Mouse (Mus musculus) neural tube, embryonic 11.5 days (tissue): ENCODE data around the gene Il1rapl2. TPM values are rescaled to one million over a fixed set of nuclear protein-coding genes. Genes with fewer than 3 reads are reported as not detected.

Experiments used
- ATAC-seq: fragments of 200-750 bp; cut with Nextera tagmentation; 2 replicates; pipeline ENCODE4 v1.8.0; 2017; ENCODE audit warnings: moderate number of reproducible peaks, mild to moderate bottlenecking, moderate TSS enrichment, moderate library complexity; ENCODE audit not compliant: insufficient read depth, low FRiP score, low TSS enrichment
- DNase-seq: peaks from one replicate; pipeline ENCODE4 v3.0.0-alpha.2; 2015; ENCODE audit warnings: low spot score
- H3K27ac ChIP-seq: fragments of 300-500 bp; sonication (generic); 2 replicates; pipeline ENCODE4 v1.5.1; 2014; ENCODE audit warnings: low read depth, mild to moderate bottlenecking, low read length
- H3K27me3 ChIP-seq: fragments of 300-500 bp; sonication (generic); 2 replicates; pipeline ENCODE4 v1.6.1; 2014; ENCODE audit warnings: mild to moderate bottlenecking, low read length, mixed read lengths; ENCODE audit not compliant: control insufficient read depth, insufficient read depth
- H3K36me3 ChIP-seq: fragments of 300-500 bp; sonication (generic); 2 replicates; pipeline ENCODE4 v1.6.1; 2014; ENCODE audit warnings: mild to moderate bottlenecking, low read length, moderate library complexity, mixed read lengths; ENCODE audit not compliant: control insufficient read depth, insufficient read depth
- H3K4me1 ChIP-seq: fragments of 300-500 bp; sonication (generic); 2 replicates; pipeline ENCODE4 v1.6.1; 2014; ENCODE audit warnings: low read length, mixed read lengths; ENCODE audit not compliant: control insufficient read depth, insufficient read depth
- H3K4me2 ChIP-seq: fragments of 300-500 bp; sonication (generic); 2 replicates; pipeline ENCODE4 v1.6.1; 2014; ENCODE audit warnings: low read depth, mild to moderate bottlenecking, moderate library complexity
- H3K4me3 ChIP-seq: fragments of 300-500 bp; sonication (generic); 2 replicates; pipeline ENCODE4 v1.5.1; 2014; ENCODE audit warnings: low read depth, low read length
- H3K9ac ChIP-seq: fragments of 300-500 bp; sonication (generic); 2 replicates; pipeline ENCODE4 v1.6.1; 2014; ENCODE audit warnings: mild to moderate bottlenecking, low read length
- H3K9me3 ChIP-seq: fragments of 300-500 bp; sonication (generic); 2 replicates; pipeline ENCODE4 v1.6.1; 2016; ENCODE audit warnings: low read length; ENCODE audit not compliant: control insufficient read depth
- WGBS: fragments of 180-500 bp; shearing (Covaris S2); extraction: QIAGEN DNeasy Blood & Tissue Kit; methylation state at CpG from one replicate; pipeline ENCODE4 v1.1.7; 2014; 5-methylcytosine and 5-hydroxymethylcytosine counted together
- polyA plus RNA-seq: library from polyadenylated mRNA; unstranded; fragments of >200 nt; fragmentation: Nextera tagmentation; extraction: Ambion mirVana; gene quantifications from 2 replicates; pipeline ENCODE4 v1.2.1, GENCODE M21; 2014

Il1rapl2 gene
- polyA plus RNA-seq, result 0.52 and 0.96 TPM in 2 replicates

DNA sequence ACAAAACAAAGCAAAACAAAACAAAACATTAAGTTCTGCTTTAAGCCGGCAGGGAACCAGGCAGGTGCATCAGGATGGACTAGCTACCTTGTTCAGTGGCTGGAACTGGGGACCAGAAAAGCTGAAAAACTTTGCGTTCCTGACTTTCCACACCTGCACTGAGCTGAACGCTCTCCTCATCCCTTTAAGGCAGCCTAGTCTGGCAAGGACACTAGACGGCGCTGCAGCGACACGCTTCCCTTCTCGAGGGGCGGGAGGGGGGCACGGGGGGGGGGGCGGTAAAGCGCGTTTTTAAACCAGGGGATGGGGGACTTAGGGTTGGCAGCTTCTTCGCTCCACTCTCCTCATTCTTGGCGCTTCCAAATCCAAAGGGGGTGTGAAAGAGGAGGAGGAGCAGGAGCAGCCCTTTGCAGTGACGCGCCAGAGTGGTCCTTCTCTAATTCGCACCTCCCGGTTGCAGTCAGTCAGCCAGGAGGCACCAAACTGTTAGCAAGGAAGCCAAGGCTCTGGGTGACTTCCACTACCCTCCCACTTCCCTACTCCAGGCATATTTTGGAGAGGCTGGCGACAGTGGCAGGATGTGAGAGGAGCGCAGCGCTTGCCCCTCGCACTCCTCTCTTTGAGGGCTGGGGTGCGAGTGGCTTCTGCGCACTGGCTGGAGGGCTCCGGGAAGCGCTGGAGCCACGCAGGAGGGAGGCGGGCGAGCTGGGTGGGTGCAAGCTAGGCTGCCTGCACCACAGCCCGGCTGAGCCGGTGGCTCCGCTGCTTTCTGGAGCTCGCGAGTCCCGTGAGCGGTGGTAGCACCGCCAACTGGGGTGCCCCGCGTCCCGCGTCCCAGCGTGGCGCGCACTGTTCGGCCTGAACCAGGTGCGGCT lies at the start of gene Il1rapl2:
Gene Il1rapl2 (plus strand): TSS at position 288 of the 875 bp plus-strand sequence.
- DNase-seq, result peak; percentile 47
- Histone ChIP-seq H3K36me3 (no peaks in the 10 kb centered on the region), H3K27ac (no peak within 1 kb of the TSS), H3K9ac (no peak within 1 kb of the TSS), H3K4me1 (no peaks in the 10 kb centered on the region), H3K4me2 (peak within 1 kb of the TSS; percentile 80), H3K9me3 (no peaks in the 10 kb centered on the region), H3K4me3 (peak within 1 kb of the TSS; percentile 36), H3K27me3 (peaks cover 22% of the 10 kb centered on the region; the same call in 1 of the 2 replicates)
- peak; percentile 67 for ATAC-seq
- WGBS, result 11% methylated on average over 37 of the region's 47 CpGs

DNA sequence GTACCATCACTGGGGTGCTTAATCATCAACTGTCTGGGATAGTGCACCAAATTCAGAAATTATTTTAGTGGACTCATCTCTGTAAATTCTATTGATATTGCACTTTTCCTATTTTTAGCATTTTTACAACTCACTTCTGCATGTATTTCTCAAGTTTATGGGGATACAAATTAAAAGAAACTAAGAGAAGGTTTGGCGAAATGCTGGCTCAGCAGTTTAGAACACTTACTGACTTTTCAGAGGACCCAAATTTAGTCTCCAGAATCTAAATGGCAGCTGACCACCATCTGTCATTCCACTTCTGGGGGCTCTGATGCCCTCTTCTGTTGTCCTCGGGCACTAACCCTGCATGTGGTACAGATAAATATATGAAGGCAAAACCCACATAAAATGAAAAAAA lies 22.1 kb upstream of the Il1rapl2 start:
- H3K36me3 ChIP-seq, result no peaks in the 10 kb centered on the region
- no peak overlapping the region for H3K27ac ChIP-seq
- no peak overlapping the region for H3K9ac ChIP-seq
- no peaks in the 10 kb centered on the region for H3K27me3 ChIP-seq
- DNase-seq, result no peak
- no peaks in the 10 kb centered on the region for H3K9me3 ChIP-seq
- no peak overlapping the region for H3K4me3 ChIP-seq
- H3K4me2 ChIP-seq, result no peak overlapping the region
- ATAC-seq, result no peak
- WGBS, result 77% methylated on average over 2 of the region's 2 CpGs
- no peaks in the 10 kb centered on the region for H3K4me1 ChIP-seq

DNA sequence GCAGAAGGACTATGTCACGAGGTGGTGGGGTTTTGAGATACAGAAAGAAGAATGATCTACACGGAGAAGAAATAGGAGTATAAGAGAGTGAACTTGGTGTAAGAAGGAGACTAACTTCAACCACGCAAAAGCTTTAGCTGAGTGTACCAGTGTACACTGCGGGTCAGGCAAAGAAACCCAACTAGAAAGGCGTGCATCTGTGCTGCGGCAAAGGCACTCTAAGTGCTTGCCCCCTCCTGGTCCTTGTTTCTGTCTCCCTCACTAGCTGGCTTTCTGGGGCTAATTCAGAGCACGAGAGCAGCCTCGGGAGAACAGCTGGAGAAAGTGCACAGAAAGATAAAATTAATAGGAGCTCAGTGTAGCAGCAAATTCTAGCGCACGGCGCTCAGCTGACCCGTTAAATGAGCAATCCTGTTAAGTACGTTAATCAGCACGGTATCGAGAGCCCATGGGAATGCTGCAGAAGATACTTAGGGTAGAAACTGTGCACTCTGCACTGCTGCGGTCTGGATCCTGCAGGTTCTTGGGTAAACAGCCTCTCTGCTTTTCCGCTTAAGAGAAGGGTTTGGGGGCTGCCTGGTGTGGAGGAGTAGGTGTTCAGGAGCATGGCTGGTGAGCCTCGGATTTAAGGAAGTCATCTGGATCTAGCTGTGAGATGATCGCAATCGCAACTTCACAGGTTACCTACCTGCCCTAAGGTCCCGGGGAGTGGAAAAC lies 778 bp upstream of the Il1rapl2 start:
- Histone ChIP-seq H3K9me3 (no peaks in the 10 kb centered on the region), H3K4me1 (no peaks in the 10 kb centered on the region), H3K36me3 (no peaks in the 10 kb centered on the region), H3K4me2 (peak overlapping the region; percentile 80), H3K4me3 (peak overlapping the region; percentile 18; the same call in 1 of the 2 replicates), H3K27ac (no peak overlapping the region), H3K9ac (no peak overlapping the region), H3K27me3 (peaks cover 22% of the 10 kb centered on the region; the same call in 1 of the 2 replicates)
- DNase-seq, result peak; percentile 19
- ATAC-seq, result no peak; the same call in 1 of the 2 replicates
- WGBS, result 26% methylated on average over 21 of the region's 21 CpGs

DNA sequence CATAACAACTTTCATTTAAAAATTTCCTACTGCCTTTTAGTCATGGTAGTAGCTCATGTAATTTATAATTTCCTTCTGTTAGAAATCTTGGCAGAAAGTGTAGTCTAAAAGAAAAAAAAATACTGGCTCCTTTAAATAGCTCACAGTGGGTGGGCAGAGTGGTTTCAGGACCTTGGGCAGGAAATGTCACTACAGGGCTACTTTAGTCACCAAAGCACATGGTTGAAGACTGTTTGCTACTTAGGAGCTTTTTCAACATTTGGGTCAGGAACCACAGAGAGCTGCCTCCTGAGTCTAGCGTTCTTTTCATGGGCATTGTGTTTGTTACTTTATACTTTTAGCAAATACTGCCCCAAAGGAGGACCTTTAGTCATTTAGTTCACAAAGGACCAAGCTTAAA lies 12.2 kb downstream of the Il1rapl2 start:
- no peak overlapping the region for H3K27ac ChIP-seq
- no peak overlapping the region for H3K9ac ChIP-seq
- H3K4me3 ChIP-seq, result no peak overlapping the region
- H3K9me3 ChIP-seq, result no peaks in the 10 kb centered on the region
- DNase-seq (no peak), ATAC-seq (no peak)
- H3K36me3 ChIP-seq, result no peaks in the 10 kb centered on the region
- H3K4me2 ChIP-seq, result no peak overlapping the region
- 26% methylated on average over 1 of the region's 1 CpGs for WGBS
- H3K27me3 ChIP-seq, result no peaks in the 10 kb centered on the region
- no peaks in the 10 kb centered on the region for H3K4me1 ChIP-seq

DNA sequence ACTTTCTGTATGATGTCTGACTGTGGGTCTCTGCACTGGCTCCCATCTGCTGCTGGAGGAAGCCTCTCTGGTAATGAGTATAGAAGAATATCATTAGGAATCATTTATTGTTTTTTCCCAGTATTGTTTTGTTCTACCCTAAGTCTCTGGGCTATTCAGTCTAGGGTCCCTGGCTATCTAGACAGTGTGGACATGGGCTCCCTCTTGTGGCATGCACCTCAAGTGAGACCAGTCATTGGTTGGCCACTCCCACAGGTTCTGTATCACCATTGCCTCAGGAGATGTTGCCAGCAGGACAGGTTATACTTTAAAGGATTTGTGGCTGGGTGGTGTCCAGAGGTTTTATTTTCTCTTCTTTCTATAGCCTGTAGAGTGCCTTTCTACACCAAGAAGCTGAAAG lies 50.3 kb downstream of the Il1rapl2 start:
- ATAC-seq (no peak), DNase-seq (no peak)
- Histone ChIP-seq H3K27me3 (no peaks in the 10 kb centered on the region), H3K9me3 (no peaks in the 10 kb centered on the region), H3K9ac (no peak overlapping the region), H3K4me3 (no peak overlapping the region), H3K4me2 (no peak overlapping the region), H3K36me3 (no peaks in the 10 kb centered on the region), H3K27ac (no peak overlapping the region), H3K4me1 (no peaks in the 10 kb centered on the region)

DNA sequence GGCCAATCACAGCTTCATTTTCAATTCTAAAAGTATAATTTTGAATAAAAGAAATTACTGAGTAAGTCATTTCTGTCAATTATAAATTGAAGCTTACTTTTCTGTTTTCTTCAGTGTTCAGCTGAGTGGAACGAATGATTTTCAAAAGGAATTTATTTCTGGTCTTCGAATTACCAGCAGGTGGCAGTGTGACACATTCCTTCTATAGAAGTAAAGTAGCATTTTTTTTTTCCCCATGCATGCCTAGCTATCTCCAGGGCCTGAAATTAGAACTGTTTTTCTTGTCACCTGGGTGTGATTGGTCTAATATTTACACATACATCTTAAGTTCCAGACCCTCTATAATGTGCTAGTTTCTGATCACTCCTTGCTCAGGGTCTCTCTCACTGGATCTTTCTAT lies 96.6 kb downstream of the Il1rapl2 start:
- H3K9ac ChIP-seq, result no peak overlapping the region
- DNase-seq, result peak; percentile 38
- H3K27ac ChIP-seq, result no peak overlapping the region
- H3K4me2 ChIP-seq, result no peak overlapping the region
- no peaks in the 10 kb centered on the region for H3K9me3 ChIP-seq
- no peaks in the 10 kb centered on the region for H3K36me3 ChIP-seq
- no peak overlapping the region for H3K4me3 ChIP-seq
- no peaks in the 10 kb centered on the region for H3K4me1 ChIP-seq
- no peak for ATAC-seq
- WGBS, result 33% methylated on average over 2 of the region's 2 CpGs
- H3K27me3 ChIP-seq, result no peaks in the 10 kb centered on the region

DNA sequence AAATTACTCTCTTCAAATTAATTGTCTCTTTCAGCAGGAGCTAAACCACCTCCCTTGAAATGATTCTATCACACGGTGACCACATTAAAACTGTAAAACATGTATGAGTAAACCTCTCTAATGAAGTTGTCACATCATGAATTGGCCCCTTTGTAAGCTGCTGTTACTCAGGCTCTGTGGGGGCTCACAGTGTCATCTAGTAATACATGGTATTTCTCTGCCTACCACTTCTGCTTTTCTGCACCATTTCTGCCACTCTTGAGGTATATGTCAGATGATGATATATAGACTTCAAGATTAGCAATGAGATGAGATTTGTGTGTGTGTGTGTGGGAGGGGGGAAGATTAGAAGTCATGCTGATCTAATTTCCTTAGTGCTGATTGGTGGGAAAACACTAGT lies 117.6 kb downstream of the Il1rapl2 start:
- H3K9ac ChIP-seq, result no peak overlapping the region
- no peak overlapping the region for H3K4me3 ChIP-seq
- H3K27ac ChIP-seq, result no peak overlapping the region
- H3K9me3 ChIP-seq, result no peaks in the 10 kb centered on the region
- H3K27me3 ChIP-seq, result no peaks in the 10 kb centered on the region
- H3K4me1 ChIP-seq, result no peaks in the 10 kb centered on the region
- DNase-seq (no peak), ATAC-seq (no peak)
- 74% methylated on average over 1 of the region's 1 CpGs for WGBS
- no peak overlapping the region for H3K4me2 ChIP-seq
- H3K36me3 ChIP-seq, result no peaks in the 10 kb centered on the region

DNA sequence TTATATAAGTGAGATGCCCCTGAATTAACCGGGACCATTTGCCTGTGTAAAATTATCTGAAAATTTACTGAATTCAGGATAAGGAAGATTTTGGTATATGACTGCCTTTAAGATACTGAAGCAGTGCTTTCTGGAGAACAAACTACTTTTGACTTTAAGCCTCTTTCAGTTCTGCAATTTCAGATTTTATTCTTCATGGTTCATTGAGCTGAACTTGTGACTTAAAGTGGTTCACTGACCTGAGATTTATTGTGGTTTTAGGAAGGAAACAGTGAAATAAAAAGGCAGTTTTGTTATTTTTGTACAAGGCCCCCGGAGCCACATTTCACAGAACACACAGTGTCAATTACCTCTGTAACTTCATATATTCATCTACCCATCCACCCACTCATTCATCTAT lies 129.6 kb downstream of the Il1rapl2 start:
- Histone ChIP-seq H3K27ac (no peak overlapping the region), H3K4me2 (no peak overlapping the region), H3K36me3 (no peaks in the 10 kb centered on the region), H3K4me3 (no peak overlapping the region), H3K9me3 (no peaks in the 10 kb centered on the region), H3K4me1 (no peaks in the 10 kb centered on the region), H3K9ac (no peak overlapping the region), H3K27me3 (no peaks in the 10 kb centered on the region)
- 83% methylated on average over 2 of the region's 2 CpGs for WGBS
- DNase-seq, result no peak
- no peak for ATAC-seq
